Mouse (Mus musculus) R1 (cell line): ENCODE data around the gene Olfr646.

Experiments
- DNase-seq: peaks from one replicate; pipeline ENCODE4 v3.0.0-alpha.2; 2018; ENCODE audit warnings: low read depth, low spot score

The Olfr646 gene

GRCm38 (mm10) chr7:104104757-104104972 lies at the start of gene Olfr646:
Gene Olfr646 (plus strand): TSS chr7:104104873.
- no peak for DNase-seq

DNA sequence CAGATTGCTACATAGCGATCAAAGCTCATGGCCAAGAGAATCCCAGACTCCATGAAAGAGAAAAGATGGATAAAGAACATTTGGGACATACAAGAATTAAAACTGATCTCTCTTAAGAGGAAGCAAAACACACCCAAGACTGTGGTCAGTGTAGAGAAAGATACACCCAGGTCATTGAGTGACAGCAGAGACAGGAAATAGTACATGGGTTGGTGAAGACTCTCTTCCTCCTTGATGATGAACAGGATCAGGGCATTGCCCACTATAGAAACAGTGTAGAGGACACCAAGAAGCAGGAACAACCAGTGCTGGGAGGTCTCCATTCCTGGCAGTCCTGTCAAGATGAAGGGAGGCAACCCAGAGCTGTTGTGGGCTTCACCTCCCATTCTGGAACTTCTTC lies 45.5 kb upstream of the Olfr646 start:
- no peak for DNase-seq

DNA sequence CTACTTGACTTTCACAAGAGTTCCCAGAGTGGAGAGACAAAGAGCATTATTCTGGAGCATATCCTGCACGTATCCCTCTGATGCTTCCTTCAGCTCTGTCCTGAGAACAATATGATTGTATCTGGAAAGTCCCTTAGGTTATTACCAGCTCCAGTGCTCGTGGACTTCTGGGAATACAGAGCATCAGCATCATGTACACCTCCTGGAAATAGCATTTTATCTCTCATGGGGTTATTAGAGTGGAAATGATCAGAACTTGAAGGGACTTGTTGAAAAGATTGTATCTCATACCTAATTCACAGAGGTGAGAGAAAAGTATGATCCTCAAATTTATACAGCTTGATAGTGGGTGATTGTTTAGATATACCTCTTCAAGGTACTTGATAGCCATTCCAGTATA lies 43.3 kb upstream of the Olfr646 start, which contains the start of gene 4930516K23Rik:
Gene 4930516K23Rik, minus strand, starts transcription at position 101 of the 400 bp plus-strand sequence.
- DNase-seq, result no peak

- no peak for DNase-seq
Observed at GRCm38 (mm10) chr7:104071769-104072168, 32.9 kb upstream of the Olfr646 start, which contains the start of gene Olfr644. Gene Olfr644 (minus strand): TSS chr7:104071869.

DNA sequence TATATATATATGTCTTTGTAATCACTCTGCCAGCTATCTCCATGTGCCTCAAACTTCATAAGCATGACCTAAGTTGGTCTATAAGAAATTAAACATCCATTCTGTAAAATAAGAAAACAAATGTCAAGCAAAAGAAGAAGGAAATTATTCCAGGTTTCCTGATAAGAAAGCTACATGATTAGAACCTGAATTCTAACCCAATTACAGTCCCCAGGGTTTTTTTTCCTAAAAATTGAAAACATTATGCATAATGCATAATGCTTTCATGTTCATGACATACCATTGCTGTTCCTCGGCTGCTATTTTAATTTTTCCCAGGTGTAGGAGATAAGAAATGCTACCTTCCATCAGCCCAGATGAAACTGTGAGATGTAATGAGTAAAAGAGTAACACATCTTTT lies 19.3 kb upstream of the Olfr646 start, which contains the start of gene Olfr645:
Gene Olfr645, minus strand, starts transcription at position 101 of the 400 bp plus-strand sequence.
- DNase-seq, result no peak

GRCm38 (mm10) chr7:104103913-104104756 lies 538 bp upstream of the Olfr646 start:
- no peak for DNase-seq

- no peak for DNase-seq
Observed at GRCm38 (mm10) chr7:104129726-104130125, 25.1 kb downstream of the Olfr646 start, which contains the start of gene Ubqln5. Gene Ubqln5 (minus strand): TSS chr7:104129826.

DNA sequence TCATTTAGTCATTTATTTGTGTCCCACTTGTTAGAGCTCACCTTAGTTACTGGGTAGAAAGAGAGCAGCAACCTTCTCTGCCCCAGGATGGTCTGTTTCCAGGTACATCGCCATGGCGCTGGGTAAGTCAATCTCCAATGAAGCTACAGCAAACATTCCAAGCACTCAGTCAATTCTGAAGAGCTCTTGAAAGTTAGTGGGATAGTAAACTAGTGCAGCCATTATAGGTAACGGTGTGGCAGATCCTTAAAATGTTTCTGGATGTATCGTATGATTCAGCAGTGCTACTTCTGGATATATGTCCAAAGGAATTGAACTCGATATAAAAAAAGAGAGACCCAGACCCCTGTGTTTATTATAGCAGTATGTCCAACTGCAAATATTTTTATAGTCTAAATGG lies 32.6 kb downstream of the Olfr646 start, which contains the start of gene Olfr643:
Gene Olfr643, minus strand, starts transcription at position 101 of the 400 bp plus-strand sequence.
- DNase-seq, result no peak

DNA sequence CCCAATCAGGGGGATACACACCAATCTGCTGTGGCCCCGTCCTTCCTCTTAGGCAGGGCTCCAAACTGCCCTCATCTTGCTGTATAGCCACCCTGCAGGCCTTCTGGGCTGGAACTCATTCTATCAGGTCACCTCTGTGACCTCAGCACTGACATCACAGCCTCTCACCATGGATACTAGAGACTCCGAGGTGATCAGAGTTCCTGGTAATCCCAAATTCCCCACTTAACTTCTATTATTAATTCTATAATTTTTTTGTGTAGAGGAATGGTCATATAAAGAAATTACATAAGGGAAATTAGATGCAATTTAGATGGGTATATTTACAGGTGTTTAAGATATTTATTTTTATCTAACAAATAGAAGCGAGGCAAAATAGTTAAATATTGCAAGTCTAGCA lies 38.5 kb downstream of the Olfr646 start, which contains the start of gene Ubqln3:
Gene Ubqln3, minus strand, starts transcription at position 101 of the 400 bp plus-strand sequence.
- no peak for DNase-seq

DNA sequence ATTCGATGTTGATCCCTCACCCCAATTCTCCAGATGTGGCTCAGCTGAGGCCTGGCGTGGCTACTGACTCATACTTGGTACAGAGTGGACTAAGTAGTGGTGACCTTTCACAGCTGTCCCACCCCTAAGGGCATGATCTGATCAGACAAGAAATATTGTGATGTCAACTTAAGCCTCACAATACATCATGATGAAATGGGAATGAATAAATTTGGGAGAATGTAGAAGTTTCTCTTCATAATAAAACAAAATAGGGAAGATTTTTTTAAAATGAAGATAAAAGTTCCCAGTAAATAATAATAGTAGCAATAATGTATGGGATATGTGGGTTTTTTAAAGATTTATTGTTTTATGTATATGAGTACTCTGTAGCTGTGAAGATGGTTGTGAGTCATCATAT lies 45.8 kb downstream of the Olfr646 start, which contains the start of gene Ubqlnl:
Gene Ubqlnl, minus strand, starts transcription at position 101 of the 400 bp plus-strand sequence.
- no peak for DNase-seq
